Mouse (Mus musculus) ES-Bruce4 (cell line): ENCODE results near the gene Klhdc1. TPM values are rescaled to one million over a fixed set of nuclear protein-coding genes. Genes with fewer than 3 reads are reported as not detected.
A peak's percentile ranks its signal among the peaks of the same experiment; 100 is the strongest.

ENCODE experiments used
- H3K27ac ChIP-seq: 2 replicates; pipeline ENCODE4 v1.5.1; 2012; ENCODE audit warnings: low read length, inconsistent platforms; ENCODE audit not compliant: insufficient read depth
- H3K27me3 ChIP-seq: 2 replicates; pipeline ENCODE4 v1.6.1; 2012; ENCODE audit warnings: mild to moderate bottlenecking, low read length, inconsistent platforms; ENCODE audit not compliant: control insufficient read depth, poor library complexity, insufficient read depth, severe bottlenecking
- H3K36me3 ChIP-seq: 2 replicates; pipeline ENCODE4 v1.6.1; 2012; ENCODE audit warnings: inconsistent platforms, mild to moderate bottlenecking, low read length, moderate library complexity; ENCODE audit not compliant: control insufficient read depth, poor library complexity, insufficient read depth, severe bottlenecking
- H3K4me1 ChIP-seq: one replicate; pipeline ENCODE4 v1.8.1; 2011; ENCODE audit warnings: low read length; ENCODE audit not compliant: control insufficient read depth, insufficient read depth
- H3K4me3 ChIP-seq: 2 replicates; pipeline ENCODE4 v1.5.1; 2011; ENCODE audit warnings: low read depth, mild to moderate bottlenecking, low read length
- H3K9ac ChIP-seq: 2 replicates; pipeline ENCODE4 v1.6.1; 2012; ENCODE audit warnings: low read depth, mild to moderate bottlenecking, inconsistent platforms; ENCODE audit not compliant: poor library complexity, severe bottlenecking
- H3K9me3 ChIP-seq: replicated peaks from 2 replicates; pipeline ENCODE4 v1.6.1; 2012; ENCODE audit warnings: mild to moderate bottlenecking, low read length, inconsistent platforms; ENCODE audit not compliant: control insufficient read depth, poor library complexity, insufficient read depth, severe bottlenecking
- CTCF ChIP-seq: IDR thresholded peaks from one replicate; pipeline ENCODE4 v1.8.1; 2011; ENCODE audit warnings: low read depth, low read length
- EP300 ChIP-seq: IDR thresholded peaks from 2 replicates; pipeline ENCODE4 v1.6.1; 2011; ENCODE audit warnings: low read depth, low read length; ENCODE audit not compliant: insufficient read depth
- POLR2A ChIP-seq: IDR thresholded peaks from one replicate; pipeline ENCODE4 v1.8.1; 2011; ENCODE audit warnings: low read length; ENCODE audit not compliant: insufficient read depth
- polyA plus RNA-seq: library from polyadenylated mRNA; stranded (reverse); fragments of >200 nt; gene quantifications from 2 replicates; pipeline ENCODE4 v1.2.4, GENCODE M21; 2011; ENCODE audit warnings: low read depth; ENCODE audit not compliant: missing spikeins, insufficient read depth, insufficient read length

The Klhdc1 gene
- polyA plus RNA-seq, 1 experiment = 2.0 TPM

DNA sequence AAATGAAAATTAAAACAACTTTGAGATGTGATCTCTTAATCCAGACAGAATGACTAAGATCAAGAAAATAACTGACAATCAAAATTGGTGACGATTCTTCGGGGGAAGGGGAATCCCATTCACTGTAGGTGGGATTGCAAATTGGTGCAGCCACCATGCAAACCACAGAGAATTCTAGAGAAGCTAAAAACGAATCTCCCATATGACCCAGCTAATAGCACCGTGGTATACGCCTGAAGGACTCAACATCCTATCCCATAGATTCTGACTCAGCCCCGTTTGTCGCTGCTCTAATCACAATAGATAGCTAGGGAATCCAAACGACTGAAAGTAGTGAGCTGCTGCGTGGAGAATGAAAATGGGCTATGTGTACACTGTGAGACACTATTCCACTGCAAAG is 47.7 kb downstream of the Klhdc1 start:
- Histone ChIP-seq H3K27ac (no peak overlapping the region), H3K4me1 (no peaks in the 10 kb centered on the region), H3K9ac (no peak overlapping the region), H3K27me3 (no peaks in the 10 kb centered on the region), H3K4me3 (no peak overlapping the region), H3K36me3 (no peaks in the 10 kb centered on the region), H3K9me3 (no peaks in the 10 kb centered on the region)
- TF ChIP-seq CTCF (no peak), EP300 (no peak), POLR2A (no peak)

DNA sequence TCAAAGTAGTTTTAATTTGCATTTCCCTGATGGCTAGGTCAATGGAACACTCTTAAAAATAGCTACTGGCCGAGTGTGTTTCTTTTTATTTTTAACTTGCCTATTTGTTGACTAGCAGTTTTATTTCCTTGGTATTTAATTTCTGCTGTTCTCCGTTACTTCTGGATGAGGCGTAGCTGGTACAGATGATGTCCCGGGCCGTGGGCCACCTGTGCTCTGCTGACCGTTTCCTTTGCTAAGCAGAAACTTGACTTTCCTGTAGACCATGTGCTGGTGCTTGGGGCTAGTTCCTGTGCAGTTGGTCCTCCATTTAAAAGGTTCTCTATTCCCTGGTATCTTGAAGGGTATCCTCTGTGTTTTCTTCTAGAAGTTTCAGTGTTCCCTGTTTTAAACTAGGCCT is 51.4 kb downstream of the Klhdc1 start:
- H3K9me3 ChIP-seq = no peaks in the 10 kb centered on the region
- no peak overlapping the region for H3K4me3 ChIP-seq
- H3K4me1 ChIP-seq = no peaks in the 10 kb centered on the region
- H3K27ac ChIP-seq = no peak overlapping the region
- TF ChIP-seq POLR2A (no peak), EP300 (no peak), CTCF (no peak)
- no peaks in the 10 kb centered on the region for H3K36me3 ChIP-seq
- H3K9ac ChIP-seq = no peak overlapping the region
- no peaks in the 10 kb centered on the region for H3K27me3 ChIP-seq

GRCm38 (mm10) chr12:69293815-69294214 is 52.8 kb downstream of the Klhdc1 start:
- no peaks in the 10 kb centered on the region for H3K9me3 ChIP-seq
- no peak overlapping the region for H3K9ac ChIP-seq
- H3K27me3 ChIP-seq = no peaks in the 10 kb centered on the region
- TF ChIP-seq CTCF (no peak), POLR2A (no peak), EP300 (no peak)
- no peak overlapping the region for H3K4me3 ChIP-seq
- H3K4me1 ChIP-seq = no peaks in the 10 kb centered on the region
- H3K27ac ChIP-seq = no peak overlapping the region
- no peaks in the 10 kb centered on the region for H3K36me3 ChIP-seq

DNA sequence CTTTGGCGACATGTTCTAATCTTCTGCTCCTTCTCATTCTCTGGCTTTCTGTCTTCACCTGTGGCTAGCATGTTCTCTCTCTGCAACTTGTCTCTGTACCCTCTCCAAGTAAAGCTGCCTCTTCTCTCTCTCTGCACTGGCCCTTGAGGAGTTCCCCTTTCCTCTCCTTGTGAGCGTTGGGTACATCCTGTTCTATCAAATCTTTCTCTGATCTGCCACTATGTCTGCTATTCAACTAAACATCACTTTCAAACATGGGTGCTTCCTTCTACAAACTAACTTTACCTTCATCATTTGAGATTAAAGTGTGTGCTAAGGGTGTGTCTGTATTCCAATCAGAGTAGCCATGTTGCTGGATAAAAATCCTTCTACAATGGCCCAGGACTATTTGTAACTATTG is 54.0 kb downstream of the Klhdc1 start:
- Histone ChIP-seq H3K4me1 (peaks cover 2% of the 10 kb centered on the region), H3K27ac (no peak overlapping the region), H3K9me3 (no peaks in the 10 kb centered on the region)

DNA sequence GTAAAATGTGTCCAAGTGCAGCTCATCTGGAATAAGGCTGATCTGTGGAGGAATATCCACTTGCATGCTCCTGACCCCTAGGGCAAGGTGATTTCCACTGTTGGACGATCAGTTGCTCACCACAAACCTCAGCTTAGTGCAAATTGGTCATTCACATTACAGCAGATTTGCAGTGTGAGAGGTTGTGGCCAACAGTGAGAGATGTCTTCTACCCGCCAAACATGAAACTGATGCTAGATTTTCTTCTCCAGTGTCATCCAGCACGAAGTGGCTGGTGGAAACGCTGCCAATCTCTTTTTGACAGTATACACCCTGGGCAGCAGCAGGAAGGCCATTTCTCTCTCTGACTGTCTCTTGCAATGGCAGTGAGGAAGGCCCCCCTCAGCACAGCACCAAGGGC is 54.7 kb downstream of the Klhdc1 start:
- Histone ChIP-seq H3K9me3 (no peaks in the 10 kb centered on the region), H3K9ac (no peak overlapping the region), H3K36me3 (no peaks in the 10 kb centered on the region), H3K27me3 (no peaks in the 10 kb centered on the region), H3K4me1 (peaks cover 2% of the 10 kb centered on the region), H3K4me3 (no peak overlapping the region), H3K27ac (no peak overlapping the region)
- TF ChIP-seq POLR2A (no peak), CTCF (no peak), EP300 (no peak)

More for the DNA sequence above, 54.0 kb downstream of the Klhdc1 start:
- H3K9ac ChIP-seq = no peak overlapping the region
- H3K4me3 ChIP-seq = no peak overlapping the region
- no peaks in the 10 kb centered on the region for H3K27me3 ChIP-seq
- H3K36me3 ChIP-seq = no peaks in the 10 kb centered on the region
- no peak for TF ChIP-seq POLR2A
- no peak for TF ChIP-seq EP300
- no peak for TF ChIP-seq CTCF

DNA sequence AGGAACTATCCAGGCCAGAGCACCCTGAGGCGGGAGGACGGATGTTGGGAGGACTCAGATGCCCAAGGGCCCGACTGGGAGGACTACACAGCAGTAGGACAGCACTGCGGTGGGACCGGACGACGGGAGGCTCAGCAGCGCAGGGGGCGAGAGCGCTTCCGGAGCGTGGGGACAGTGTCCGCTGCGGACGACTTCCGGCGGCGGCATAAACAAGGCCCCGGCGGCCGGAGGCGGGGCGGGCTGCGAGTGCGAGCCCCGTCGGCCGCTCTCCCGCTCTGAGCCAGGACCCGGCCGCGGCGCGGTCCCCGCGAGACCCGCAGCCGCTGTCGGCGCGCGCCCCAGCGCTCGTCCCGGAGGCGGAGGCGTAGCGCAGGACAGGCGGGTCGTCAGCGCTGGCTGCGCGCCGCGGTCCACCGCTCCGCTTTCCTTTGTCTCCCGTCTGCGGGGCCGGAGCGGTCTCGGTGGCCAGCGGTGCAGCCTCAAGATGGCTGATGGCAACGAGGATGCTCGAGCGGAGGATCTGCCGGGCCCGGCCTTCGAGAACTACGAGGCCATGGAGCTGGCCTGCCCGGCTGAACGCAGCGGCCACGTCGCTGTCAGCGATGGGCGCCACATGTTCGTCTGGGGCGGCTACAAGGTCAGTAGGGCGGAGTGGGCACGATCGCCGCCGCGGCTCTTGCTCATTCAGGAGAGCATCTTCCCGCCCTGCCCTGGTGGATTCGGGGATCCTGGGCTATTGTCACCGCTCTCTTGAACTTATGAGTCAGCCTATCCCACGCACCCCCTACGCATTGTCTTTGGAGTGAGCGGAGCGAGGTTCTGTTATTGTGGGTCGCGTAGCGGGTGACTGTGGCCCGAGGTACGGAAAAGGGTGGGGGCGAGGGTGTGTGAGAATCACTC is 55.8 kb downstream of the Klhdc1 start, which contains the start of gene Klhdc2:
Gene Klhdc2, plus strand, starts transcription at position 171 of the 900 bp plus-strand sequence.
- Histone ChIP-seq H3K27ac (no peak within 1 kb of the TSS), H3K4me1 (peaks cover 2% of the 10 kb centered on the region), H3K36me3 (no peaks in the 10 kb centered on the region; the same call in 1 of the 2 replicates), H3K9ac (peak within 1 kb of the TSS; percentile 54), H3K9me3 (no peaks in the 10 kb centered on the region), H3K27me3 (no peaks in the 10 kb centered on the region), H3K4me3 (peak within 1 kb of the TSS; percentile 94)
- TF ChIP-seq POLR2A (no peak), CTCF (no peak), EP300 (peak; percentile 72; the same call in 1 of the 2 replicates)
